Mouse (Mus musculus) midbrain, embryonic 10.5 days (tissue): ENCODE results near the gene Strn4. TPM values are rescaled to one million over a fixed set of nuclear protein-coding genes. Genes with fewer than 3 reads are reported as not detected.

ENCODE experiments used
- DNase-seq: peaks from one replicate; pipeline ENCODE4 v3.0.0-alpha.2; 2017; ENCODE audit warnings: low spot score
- H3K27ac ChIP-seq: fragments of 300-500 bp; sonication (generic); replicated peaks from 2 replicates; pipeline ENCODE4 v1.5.1; 2016; ENCODE audit warnings: mild to moderate bottlenecking
- H3K27me3 ChIP-seq: fragments of 300-500 bp; sonication (generic); 2 replicates; pipeline ENCODE4 v1.6.1; 2016; ENCODE audit warnings: low read depth, mild to moderate bottlenecking; ENCODE audit not compliant: poor library complexity, severe bottlenecking
- H3K36me3 ChIP-seq: fragments of 300-500 bp; sonication (generic); 2 replicates; pipeline ENCODE4 v1.6.1; 2016; ENCODE audit warnings: mild to moderate bottlenecking, moderate library complexity
- H3K4me1 ChIP-seq: fragments of 300-500 bp; sonication (generic); 2 replicates; pipeline ENCODE4 v1.6.1; 2016
- H3K4me3 ChIP-seq: fragments of 300-500 bp; sonication (generic); 2 replicates; pipeline ENCODE4 v1.5.1; 2016; ENCODE audit warnings: mild to moderate bottlenecking, moderate library complexity
- H3K9me3 ChIP-seq: fragments of 300-500 bp; sonication (generic); replicated peaks from 2 replicates; pipeline ENCODE4 v1.6.1; 2016; ENCODE audit warnings: mild to moderate bottlenecking
- WGBS: fragments of 180-500 bp; shearing (Covaris S2); methylation state at CpG from one replicate; pipeline ENCODE4 v1.1.7; 2016; 5-methylcytosine and 5-hydroxymethylcytosine counted together
- polyA plus RNA-seq: library from polyadenylated mRNA; unstranded; fragments of >200 nt; fragmentation: Nextera tagmentation; extraction: Ambion mirVana; gene quantifications from 2 replicates; pipeline ENCODE4 v1.2.1, GENCODE M21; 2016

Gene Strn4
- 108 and 137 TPM in 2 replicates for polyA plus RNA-seq

DNA sequence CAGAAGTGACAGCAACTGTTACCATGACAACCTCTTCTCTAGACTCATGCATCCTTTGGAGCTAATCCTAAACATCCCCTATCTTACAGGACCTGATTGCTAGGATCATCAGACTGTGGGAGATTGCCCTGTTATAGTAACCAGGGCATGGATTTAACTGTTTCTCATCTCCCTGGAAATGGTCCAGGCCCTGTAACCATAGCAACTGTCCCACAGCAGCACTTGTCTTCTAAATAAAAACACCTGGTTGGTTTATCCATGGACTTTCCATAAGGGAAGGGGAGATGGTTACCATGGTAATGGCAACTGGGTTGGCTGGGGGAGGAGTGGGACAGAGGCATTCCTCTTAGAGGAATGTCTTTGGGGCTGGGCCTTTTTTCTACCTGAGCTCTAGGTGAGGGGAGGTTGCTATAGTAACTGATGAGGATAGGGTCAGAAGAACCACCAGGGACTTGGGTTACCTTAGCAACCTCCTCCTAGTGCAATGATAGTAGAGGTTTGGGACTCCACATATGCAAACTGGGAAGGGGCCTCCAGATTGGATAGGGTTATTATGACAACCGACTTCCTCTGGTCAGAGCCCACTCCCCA, at the start of gene Strn4:
TSS of gene Strn4 (plus strand) at position 539 of the 591 bp plus-strand sequence.
- WGBS, result 0% methylated on average over 1 of the region's 1 CpGs
- peaks cover 40% of the 10 kb centered on the region for H3K27me3 ChIP-seq
- DNase-seq, result peak; percentile 57
- peaks cover 32% of the 10 kb centered on the region for H3K36me3 ChIP-seq
- no peaks in the 10 kb centered on the region for H3K9me3 ChIP-seq
- H3K27ac ChIP-seq, result peak within 1 kb of the TSS; percentile 100
- peaks cover 74% of the 10 kb centered on the region for H3K4me1 ChIP-seq
- peak within 1 kb of the TSS; percentile 98 for H3K4me3 ChIP-seq

DNA sequence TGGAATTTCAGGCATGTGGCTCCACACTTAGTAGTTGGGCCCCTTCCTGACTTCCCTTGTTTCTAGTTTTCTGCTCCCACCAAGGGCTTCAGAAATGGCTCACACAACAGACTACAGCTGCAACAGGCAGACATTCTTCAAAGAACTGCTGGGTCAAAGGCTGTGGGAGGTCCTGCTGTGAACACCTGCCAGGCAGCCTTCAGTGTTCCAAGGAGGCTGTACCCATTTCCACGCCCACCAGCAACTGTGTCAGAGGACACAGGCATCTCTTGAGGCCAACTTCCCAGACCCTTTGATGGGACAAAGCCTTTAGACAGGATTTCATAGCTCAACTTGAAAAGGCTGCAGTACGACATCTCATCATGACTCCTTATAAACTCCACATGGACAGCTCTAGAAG, 49.2 kb upstream of the Strn4 start:
- peak; percentile 22 for DNase-seq
- WGBS, result 32% methylated on average over 2 of the region's 2 CpGs
- H3K4me3 ChIP-seq, result no peak overlapping the region
- H3K27me3 ChIP-seq, result no peaks in the 10 kb centered on the region
- no peak overlapping the region for H3K27ac ChIP-seq
- H3K4me1 ChIP-seq, result peaks cover 14% of the 10 kb centered on the region
- peaks cover 13% of the 10 kb centered on the region for H3K9me3 ChIP-seq
- H3K36me3 ChIP-seq, result no peaks in the 10 kb centered on the region

DNA sequence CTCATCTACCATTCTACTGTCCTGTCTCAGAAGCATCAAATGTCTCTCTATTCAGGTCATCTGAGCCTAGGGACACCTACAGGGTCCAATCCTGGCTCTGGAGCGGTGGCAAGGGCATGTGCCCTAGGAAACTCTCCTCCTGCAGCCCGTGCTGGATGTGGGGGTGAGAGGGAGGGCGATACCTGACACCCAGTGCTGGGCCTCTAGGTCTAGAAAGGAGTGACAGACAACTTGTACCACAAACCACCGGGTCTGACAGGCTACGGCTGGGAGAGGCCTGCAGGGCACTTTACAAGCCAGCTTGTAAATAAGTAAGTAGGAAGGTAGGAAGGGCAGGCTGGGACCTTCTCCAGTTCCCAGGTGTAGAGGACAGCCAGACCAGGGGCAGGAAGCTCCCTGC, 39.8 kb upstream of the Strn4 start:
- no peaks in the 10 kb centered on the region for H3K36me3 ChIP-seq
- H3K4me3 ChIP-seq, result no peak overlapping the region
- H3K27me3 ChIP-seq, result no peaks in the 10 kb centered on the region
- WGBS, result 68% methylated on average over 5 of the region's 5 CpGs
- H3K4me1 ChIP-seq, result peaks cover 3% of the 10 kb centered on the region; the same call in 1 of the 2 replicates
- H3K27ac ChIP-seq, result no peak overlapping the region
- no peak for DNase-seq
- H3K9me3 ChIP-seq, result peaks cover 13% of the 10 kb centered on the region

DNA sequence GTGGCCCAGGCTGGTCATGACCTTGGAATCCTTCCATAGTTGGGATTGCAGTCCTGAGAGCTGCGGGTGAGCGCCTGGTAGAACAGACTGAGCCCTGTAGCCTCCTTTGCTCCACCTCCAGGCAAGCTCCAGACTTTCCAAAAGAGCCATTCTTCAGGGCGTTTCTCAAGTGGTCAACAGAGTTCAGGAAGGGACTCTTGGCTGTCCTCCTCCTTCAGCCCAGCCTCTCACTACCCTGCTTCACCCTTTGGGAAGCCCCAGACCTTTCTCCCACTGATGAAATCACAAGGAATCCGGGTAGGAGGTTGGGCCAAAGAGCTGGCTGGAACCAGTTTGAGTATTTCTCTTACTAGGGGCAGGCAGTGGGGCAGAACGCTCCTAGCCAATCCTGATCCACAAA, 35.6 kb upstream of the Strn4 start:
- peaks cover 39% of the 10 kb centered on the region for H3K4me1 ChIP-seq
- no peak for DNase-seq
- 0 out of 2 replicates have a peak overlapping the region, but pooled peaks have one; percentile 20 for H3K27ac ChIP-seq
- 78% methylated on average over 5 of the region's 5 CpGs for WGBS
- H3K9me3 ChIP-seq, result no peaks in the 10 kb centered on the region
- no peaks in the 10 kb centered on the region for H3K27me3 ChIP-seq
- H3K4me3 ChIP-seq, result no peak overlapping the region
- 0 out of 2 replicates have a peak, but pooled peaks cover 6% of the 10 kb centered on the region for H3K36me3 ChIP-seq

DNA sequence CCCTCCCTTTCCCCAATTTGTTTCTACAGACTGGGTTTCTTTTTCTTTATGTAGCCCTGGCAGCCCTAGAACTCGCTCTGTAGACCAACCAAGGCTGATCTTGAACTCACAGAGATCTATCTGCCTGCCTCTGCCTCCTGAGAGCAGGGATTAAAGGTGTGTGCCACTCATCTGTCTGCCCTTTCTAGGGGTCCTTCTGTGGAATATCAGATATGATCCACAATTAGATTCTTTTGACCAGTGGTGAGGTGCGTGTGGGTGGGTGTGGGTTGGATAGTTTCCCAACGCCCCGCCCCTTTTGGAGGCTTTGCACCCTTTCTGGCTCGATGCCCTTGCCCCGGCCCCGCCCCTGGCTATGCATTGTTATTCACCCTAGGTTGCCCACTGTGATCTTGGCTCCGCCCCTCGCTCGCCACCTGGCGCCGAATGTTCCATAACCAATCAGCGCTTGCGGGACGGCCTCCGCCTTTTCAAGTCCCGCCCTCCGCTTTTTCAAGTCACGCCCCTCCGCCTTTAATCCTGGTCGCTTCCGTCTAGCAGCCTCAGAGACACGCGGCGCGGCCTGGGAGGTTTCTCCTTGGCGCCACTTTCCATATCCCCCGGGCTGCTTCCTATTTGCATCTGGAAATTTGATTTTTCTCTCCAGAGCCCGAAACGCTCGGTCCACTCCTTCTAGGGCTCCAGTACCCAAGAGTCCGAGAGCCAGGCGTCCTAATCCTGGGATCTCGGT, 34.7 kb upstream of the Strn4 start, which contains the start of gene Slc1a5:
TSS of gene Slc1a5 (plus strand) at position 516 of the 730 bp plus-strand sequence.
- Histone ChIP-seq H3K4me1 (peaks cover 47% of the 10 kb centered on the region), H3K27ac (peak within 1 kb of the TSS; percentile 85), H3K36me3 (peaks cover 12% of the 10 kb centered on the region), H3K4me3 (peak within 1 kb of the TSS; percentile 75), H3K9me3 (no peaks in the 10 kb centered on the region), H3K27me3 (no peaks in the 10 kb centered on the region)
- peak; percentile 97 for DNase-seq
- WGBS, result 3% methylated on average over 34 of the region's 34 CpGs

DNA sequence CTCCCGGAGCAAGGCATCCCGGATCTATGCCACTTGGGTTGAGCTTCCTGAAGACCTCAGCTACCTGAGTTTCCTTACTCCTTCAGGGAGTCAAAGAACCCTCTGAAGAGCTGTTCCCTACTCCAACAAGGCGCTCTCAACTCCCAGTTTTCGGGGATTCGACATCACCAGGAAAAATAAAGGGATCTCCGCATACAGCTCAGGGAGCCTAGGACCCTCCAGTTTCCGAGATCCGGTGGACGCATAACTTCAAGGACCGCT, 34.2 kb upstream of the Strn4 start:
- Histone ChIP-seq H3K36me3 (peaks cover 17% of the 10 kb centered on the region), H3K27ac (peak overlapping the region; percentile 85), H3K27me3 (no peaks in the 10 kb centered on the region), H3K9me3 (no peaks in the 10 kb centered on the region), H3K4me1 (peaks cover 47% of the 10 kb centered on the region), H3K4me3 (peak overlapping the region; percentile 75)
- DNase-seq, result no peak
- WGBS, result 0% methylated on average over 10 of the region's 10 CpGs

DNA sequence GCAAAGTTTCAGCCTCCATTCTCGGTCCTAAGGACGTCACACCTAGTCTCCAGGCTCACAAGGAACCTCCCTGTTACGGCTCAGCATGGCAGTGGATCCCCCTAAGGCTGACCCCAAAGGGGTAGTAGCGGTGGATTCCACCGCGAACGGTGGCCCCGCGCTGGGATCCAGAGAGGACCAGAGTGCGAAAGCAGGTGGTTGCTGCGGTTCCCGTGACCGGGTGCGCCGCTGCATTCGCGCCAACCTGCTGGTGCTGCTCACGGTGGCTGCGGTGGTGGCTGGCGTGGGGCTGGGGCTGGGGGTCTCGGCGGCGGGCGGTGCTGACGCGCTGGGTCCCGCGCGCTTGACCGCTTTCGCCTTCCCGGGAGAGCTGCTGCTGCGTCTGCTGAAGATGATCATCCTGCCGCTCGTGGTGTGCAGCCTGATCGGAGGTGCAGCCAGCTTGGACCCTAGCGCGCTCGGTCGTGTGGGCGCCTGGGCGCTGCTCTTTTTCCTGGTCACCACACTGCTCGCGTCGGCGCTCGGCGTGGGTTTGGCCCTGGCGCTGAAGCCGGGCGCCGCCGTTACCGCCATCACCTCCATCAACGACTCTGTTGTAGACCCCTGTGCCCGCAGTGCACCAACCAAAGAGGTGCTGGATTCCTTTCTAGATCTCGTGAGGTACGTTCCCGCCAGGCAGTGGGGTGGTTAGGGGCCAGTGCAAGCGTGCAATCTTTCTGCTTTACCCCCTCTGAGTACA, 33.7 kb upstream of the Strn4 start:
- Histone ChIP-seq H3K27me3 (no peaks in the 10 kb centered on the region), H3K9me3 (no peaks in the 10 kb centered on the region), H3K4me1 (peaks cover 47% of the 10 kb centered on the region), H3K27ac (peak overlapping the region; percentile 85), H3K4me3 (peak overlapping the region; percentile 75), H3K36me3 (peaks cover 22% of the 10 kb centered on the region)
- peak; percentile 58 for DNase-seq
- WGBS, result under 1% methylated on average over 60 of the region's 60 CpGs

DNA sequence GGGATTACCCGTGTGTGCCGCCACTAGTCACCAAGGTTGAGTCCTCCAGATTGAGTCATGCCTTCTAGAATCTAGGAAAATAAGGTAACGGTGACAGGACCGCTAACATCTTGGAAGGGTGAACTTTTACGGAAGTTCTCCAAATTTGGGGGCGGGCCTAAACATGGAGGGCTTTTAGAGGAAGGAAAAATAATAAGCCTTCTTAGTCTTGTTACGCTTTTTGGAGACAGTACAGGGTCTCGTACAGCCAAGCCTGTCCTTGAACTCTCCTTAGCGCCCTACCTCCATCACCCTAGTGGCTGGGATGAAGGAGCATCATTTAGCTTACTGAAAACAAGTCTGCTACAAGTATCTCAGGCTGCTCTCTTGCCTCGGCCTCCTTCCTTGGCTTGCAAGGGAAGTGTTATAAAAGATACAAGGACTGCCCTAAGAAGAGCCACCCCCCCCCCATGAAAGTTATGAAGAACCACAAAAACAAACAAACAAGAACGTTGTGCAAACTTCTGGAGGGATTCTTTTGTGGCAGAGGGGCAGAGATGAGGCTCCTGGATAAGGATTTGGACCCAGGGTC, 33.0 kb upstream of the Strn4 start:
- H3K27me3 ChIP-seq, result no peaks in the 10 kb centered on the region
- H3K36me3 ChIP-seq, result peaks cover 27% of the 10 kb centered on the region
- H3K4me3 ChIP-seq, result peak overlapping the region; percentile 75
- peak overlapping the region; percentile 85 for H3K27ac ChIP-seq
- H3K4me1 ChIP-seq, result peaks cover 47% of the 10 kb centered on the region
- DNase-seq, result peak; percentile 21
- H3K9me3 ChIP-seq, result no peaks in the 10 kb centered on the region
- under 1% methylated on average over 11 of the region's 11 CpGs for WGBS

DNA sequence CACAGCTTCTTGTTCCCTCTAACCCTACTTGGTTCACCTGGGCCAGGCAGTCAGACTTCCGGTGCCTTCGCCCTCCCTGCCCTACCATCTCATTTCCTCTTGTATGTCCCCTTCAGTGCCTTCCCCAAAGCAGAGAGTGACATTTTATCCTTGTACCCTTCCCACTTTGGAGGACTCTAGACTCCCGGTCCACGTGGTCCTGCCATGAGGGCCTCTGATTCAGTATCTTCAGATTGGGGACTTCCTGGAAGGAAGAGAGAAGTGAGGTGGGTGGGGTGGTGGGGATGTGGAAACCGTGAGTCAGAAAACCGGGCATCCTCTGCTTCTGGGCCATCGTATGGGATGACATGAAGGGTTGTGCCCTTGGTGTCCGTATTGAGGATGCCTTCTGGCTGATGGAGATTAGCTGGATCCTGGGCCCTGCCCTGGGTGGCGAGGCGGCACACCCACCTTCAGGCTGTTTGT, 32.4 kb upstream of the Strn4 start:
- no peak for DNase-seq
- WGBS, result 12% methylated on average over 10 of the region's 10 CpGs
- no peaks in the 10 kb centered on the region for H3K9me3 ChIP-seq

DNA sequence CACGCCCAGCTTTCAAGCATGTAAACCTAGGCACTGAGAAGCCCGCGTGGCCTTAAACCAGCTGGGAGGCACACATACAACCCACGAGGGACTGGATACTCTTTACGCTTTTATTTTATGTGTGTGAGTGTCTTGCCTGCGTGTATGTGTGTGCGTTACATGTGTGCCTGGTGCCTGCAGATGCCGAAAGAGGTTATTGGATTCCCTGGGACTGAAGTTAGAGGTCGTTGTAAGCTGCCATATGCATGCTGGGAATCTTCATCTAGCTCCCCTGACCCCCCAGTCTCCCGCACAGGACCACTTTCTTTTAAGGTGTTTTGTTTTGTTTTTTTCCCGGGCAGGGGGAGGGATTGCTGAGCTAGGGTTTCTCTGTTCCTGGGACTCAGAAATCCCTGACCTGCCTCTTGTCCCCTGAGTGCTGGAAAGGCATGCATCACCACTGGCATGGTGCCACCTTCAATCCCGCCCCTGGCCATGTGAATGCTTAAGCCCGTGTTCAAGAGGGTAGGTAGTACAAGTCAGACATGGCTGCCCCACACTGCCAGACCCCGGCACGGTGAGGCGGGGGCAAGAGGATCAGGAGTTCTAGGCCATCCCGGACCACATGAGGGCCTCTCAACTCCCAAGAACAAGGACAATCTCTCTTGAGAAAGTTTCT, 31.8 kb upstream of the Strn4 start:
- peaks cover 47% of the 10 kb centered on the region for H3K4me1 ChIP-seq
- peaks cover 40% of the 10 kb centered on the region for H3K36me3 ChIP-seq
- H3K27ac ChIP-seq, result peak overlapping the region; percentile 85
- DNase-seq, result no peak
- no peaks in the 10 kb centered on the region for H3K27me3 ChIP-seq
- no peaks in the 10 kb centered on the region for H3K9me3 ChIP-seq
- 52% methylated on average over 17 of the region's 17 CpGs for WGBS
- peak overlapping the region; percentile 75 for H3K4me3 ChIP-seq

More for the DNA sequence above, 32.4 kb upstream of the Strn4 start:
- H3K4me1 ChIP-seq, result peaks cover 47% of the 10 kb centered on the region
- peaks cover 33% of the 10 kb centered on the region for H3K36me3 ChIP-seq
- H3K27ac ChIP-seq, result peak overlapping the region; percentile 85
- peak overlapping the region; percentile 75 for H3K4me3 ChIP-seq
- no peaks in the 10 kb centered on the region for H3K27me3 ChIP-seq

DNA sequence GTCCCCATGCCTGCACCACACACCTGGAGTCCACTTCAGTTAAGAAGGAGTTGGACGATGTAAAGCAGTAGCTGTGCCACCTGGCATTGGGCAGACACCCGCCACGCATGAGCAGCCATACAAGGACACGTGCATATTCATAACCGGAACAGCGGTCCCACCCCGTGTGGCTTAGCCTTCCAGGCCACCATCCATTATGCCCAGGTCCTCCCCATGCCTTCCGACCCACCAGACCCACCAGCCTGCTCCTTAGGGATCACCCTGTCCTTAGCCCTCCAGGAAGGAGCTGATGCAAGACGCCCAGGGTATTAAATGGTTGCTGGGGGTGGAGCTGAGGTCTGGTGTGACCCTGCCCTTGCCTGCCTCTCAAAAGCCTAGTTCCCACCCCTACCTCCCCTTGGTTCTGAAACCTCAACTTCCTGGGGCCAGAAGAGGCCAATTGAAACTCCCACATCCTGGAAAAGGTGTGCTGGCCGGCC, 31.2 kb upstream of the Strn4 start:
- Histone ChIP-seq H3K4me3 (peak overlapping the region; percentile 75), H3K9me3 (no peaks in the 10 kb centered on the region), H3K27me3 (no peaks in the 10 kb centered on the region), H3K36me3 (peaks cover 46% of the 10 kb centered on the region), H3K27ac (peak overlapping the region; percentile 52; the same call in 1 of the 2 replicates), H3K4me1 (peaks cover 47% of the 10 kb centered on the region)
- WGBS, result 80% methylated on average over 10 of the region's 10 CpGs
- no peak for DNase-seq

DNA sequence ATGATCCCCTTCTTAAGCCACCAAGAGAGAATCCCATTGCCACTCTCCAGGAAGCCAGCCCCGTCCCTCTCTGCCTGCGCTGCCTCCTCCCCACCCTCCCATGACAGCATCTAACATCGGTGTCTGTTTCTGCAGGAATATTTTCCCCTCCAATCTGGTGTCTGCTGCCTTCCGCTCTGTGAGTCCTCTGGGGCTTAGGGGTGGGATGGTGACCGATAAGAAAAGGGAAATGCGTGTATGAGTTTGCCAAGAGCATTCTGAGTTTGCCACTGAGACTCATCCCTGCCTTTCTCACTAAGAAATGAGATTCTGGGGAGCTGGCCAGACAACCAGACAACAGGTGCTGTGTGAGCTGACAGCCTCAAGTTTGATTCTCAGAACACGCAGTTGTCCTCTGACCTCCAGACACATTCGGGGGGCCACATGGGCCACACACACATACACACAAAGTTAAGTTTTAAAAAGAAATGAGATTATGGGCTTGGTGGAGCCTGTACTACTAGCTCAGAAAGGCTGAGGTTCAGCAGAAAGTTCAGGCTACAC, 30.1 kb upstream of the Strn4 start:
- peaks cover 46% of the 10 kb centered on the region for H3K4me1 ChIP-seq
- no peaks in the 10 kb centered on the region for H3K9me3 ChIP-seq
- no peak overlapping the region for H3K27ac ChIP-seq
- no peak overlapping the region for H3K4me3 ChIP-seq
- peaks cover 57% of the 10 kb centered on the region for H3K36me3 ChIP-seq
- DNase-seq, result no peak
- H3K27me3 ChIP-seq, result no peaks in the 10 kb centered on the region
- WGBS, result 90% methylated on average over 8 of the region's 8 CpGs
